8 mouse cellular contexts compared by ENCODE assay signal in the genomic region with DNA sequence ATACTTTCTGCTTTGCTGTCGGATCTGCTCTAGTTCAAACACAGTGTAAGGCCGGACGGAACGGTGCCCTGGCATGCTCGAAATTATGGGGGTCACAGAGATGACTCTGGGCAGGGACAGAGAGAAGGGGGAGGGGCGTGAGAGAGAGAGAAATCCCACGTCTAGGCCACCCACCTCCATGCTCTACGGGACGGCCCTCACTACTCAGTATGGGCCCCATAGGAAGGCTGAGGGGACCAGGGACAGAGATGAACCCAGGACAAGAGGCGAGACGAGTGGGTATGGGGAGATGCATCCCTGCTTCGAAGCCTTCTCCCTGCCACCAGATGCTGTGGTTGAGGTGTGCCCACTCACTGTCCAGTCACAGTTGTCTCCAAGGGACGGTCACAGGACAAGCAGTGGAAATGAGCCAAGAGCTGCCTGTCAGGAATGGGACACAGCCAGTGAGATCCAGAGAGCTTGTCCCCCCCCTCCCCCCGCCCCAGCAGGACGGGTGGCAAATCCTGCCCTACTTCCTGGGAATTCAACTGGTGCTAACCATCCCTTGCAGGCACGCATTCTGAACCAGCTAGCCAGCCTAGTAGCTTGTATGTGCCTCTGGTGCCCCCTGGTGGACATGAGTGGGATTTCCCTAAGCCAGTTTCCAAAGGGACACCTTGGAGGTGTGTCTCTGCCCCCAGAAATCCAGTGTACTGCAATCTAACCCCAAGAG. TPM values are rescaled to one million over a fixed set of nuclear protein-coding genes. Genes with fewer than 3 reads are reported as not detected.
A peak's percentile ranks its signal among the peaks of the same experiment; 100 is the strongest.
DNase-seq lines count a peak whose midpoint lies in the region; ATAC-seq lines count a peak whose summit lies in the region.

No protein-coding gene starts in this region.

- peak; percentile 80 for ATAC-seq in CD4-positive, CD25-positive, alpha-beta regulatory T cell, adult 4 months
- peak; percentile 61 for ATAC-seq in forebrain, embryonic 13.5 days
- ATAC-seq in liver, embryonic 15.5 days (ENCODE audit: insufficient read depth) = peak; percentile 27
- peak; percentile 46 for ATAC-seq in neural tube, embryonic 13.5 days (ENCODE audit: low read depth)

- H3K9ac ChIP-seq in forebrain, embryonic 13.5 days = no peak overlapping the region
- no peak overlapping the region for H3K9ac ChIP-seq in liver, embryonic 15.5 days
- no peak overlapping the region for H3K9ac ChIP-seq in neural tube, embryonic 13.5 days

- H3K36me3 ChIP-seq in forebrain, embryonic 13.5 days (ENCODE audit: poor library complexity, severe bottlenecking) = no peaks in the 10 kb centered on the region
- H3K36me3 ChIP-seq in liver, embryonic 15.5 days (replicated peaks) = no peaks in the 10 kb centered on the region
- H3K36me3 ChIP-seq in neural tube, embryonic 13.5 days = no peaks in the 10 kb centered on the region

- DNase-seq in c-Kit-positive CD71-positive TER-119-negative erythroid progenitor cells, embryonic 14.5 days (ENCODE audit: low read depth) = peak; percentile 81
- peak; percentile 92 to 96 for DNase-seq in heart, postnatal 10 days
- DNase-seq in kidney, postnatal 4 days = peak; percentile 96 to 98
- DNase-seq in telencephalon, adult 2 months (ENCODE audit: low read depth, low spot score) = peak; percentile 49

- H3K4me1 ChIP-seq in forebrain, embryonic 13.5 days = peaks cover 4% of the 10 kb centered on the region
- H3K4me1 ChIP-seq in liver, embryonic 15.5 days (replicated peaks) = peaks cover 15% of the 10 kb centered on the region
- H3K4me1 ChIP-seq in neural tube, embryonic 13.5 days (replicated peaks) = peaks cover 15% of the 10 kb centered on the region

- no peak overlapping the region for H3K4me3 ChIP-seq in forebrain, embryonic 13.5 days
- no peak overlapping the region for H3K4me3 ChIP-seq in liver, embryonic 15.5 days (replicated peaks)
- H3K4me3 ChIP-seq in neural tube, embryonic 13.5 days = no peak overlapping the region

- peaks cover 2% of the 10 kb centered on the region; the same call in 1 of the 2 replicates for H3K9me3 ChIP-seq in forebrain, embryonic 13.5 days (replicated peaks)
- H3K9me3 ChIP-seq in liver, embryonic 15.5 days (replicated peaks) = no peaks in the 10 kb centered on the region
- H3K9me3 ChIP-seq in neural tube, embryonic 13.5 days = 0 out of 2 replicates have a peak, but pooled peaks cover 5% of the 10 kb centered on the region

- H3K4me2 ChIP-seq in forebrain, embryonic 13.5 days = peak overlapping the region; percentile 27; the same call in 1 of the 2 replicates
- no peak overlapping the region for H3K4me2 ChIP-seq in liver, embryonic 15.5 days
- H3K4me2 ChIP-seq in neural tube, embryonic 13.5 days = 0 out of 2 replicates have a peak overlapping the region, but pooled peaks have one; percentile 5

- intact Hi-C loops in heart, postnatal 10 days (cut with DNase I) = loop anchor here (1.0 to 5.0 kb wide), 3 partner anchors 57 to 218 kb away; no protein-coding TSS in a partner anchor

- H3K27ac ChIP-seq in forebrain, embryonic 13.5 days = no peak overlapping the region
- H3K27ac ChIP-seq in liver, embryonic 15.5 days (replicated peaks) = no peak overlapping the region
- no peak overlapping the region for H3K27ac ChIP-seq in neural tube, embryonic 13.5 days (replicated peaks)

- 37% methylated on average over 16 of the region's 16 CpGs for WGBS in forebrain, embryonic 13.5 days
- WGBS in liver, embryonic 15.5 days (ENCODE audit: insufficient replicate concordance) = 43% methylated on average over 16 of the region's 16 CpGs
- 34% methylated on average over 16 of the region's 16 CpGs for WGBS in neural tube, embryonic 13.5 days

- peaks cover 22% of the 10 kb centered on the region for H3K27me3 ChIP-seq in forebrain, embryonic 13.5 days
- H3K27me3 ChIP-seq in liver, embryonic 15.5 days = peaks cover 27% of the 10 kb centered on the region
- peaks cover 20% of the 10 kb centered on the region for H3K27me3 ChIP-seq in neural tube, embryonic 13.5 days

RNA-seq across cellular contexts. Expression of gene Ubald2, which starts 11.9 kb away (rescaled TPM):
- polyA plus RNA-seq in CD4-positive, CD25-positive, alpha-beta regulatory T cell, adult 4 months (2017; shearing (Covaris generic)) = 10 to 100 TPM; 12.2 to 13.0 TPM
- polyA plus RNA-seq in forebrain, embryonic 13.5 days (2015; fragmentation: Nextera tagmentation; extraction: Ambion mirVana) = 45.5 and 58.2 TPM in 2 replicates
- total RNA-seq in heart, postnatal 10 days (2021) = 10 to 100 TPM; 47.2 to 49.4 TPM
- 33.1 and 33.9 TPM in 2 replicates for polyA plus RNA-seq in liver, embryonic 15.5 days (2015; fragmentation: Nextera tagmentation; extraction: Ambion mirVana)
- 40.7 and 55.0 TPM in 2 replicates for polyA plus RNA-seq in neural tube, embryonic 13.5 days (2015; fragmentation: Nextera tagmentation; extraction: Ambion mirVana)

RNA-seq across cellular contexts. Expression of gene Qrich2, which starts 20.3 kb away (rescaled TPM):
- polyA plus RNA-seq in CD4-positive, CD25-positive, alpha-beta regulatory T cell, adult 4 months (2017; shearing (Covaris generic)) = not detected
- polyA plus RNA-seq in forebrain, embryonic 13.5 days (2015; fragmentation: Nextera tagmentation; extraction: Ambion mirVana) = 0.09 TPM in 1 of 2 replicates, not detected in the other
- total RNA-seq in heart, postnatal 10 days (2021) = not detected
- not detected in 2 replicates for polyA plus RNA-seq in liver, embryonic 15.5 days (2015; fragmentation: Nextera tagmentation; extraction: Ambion mirVana)
- not detected in 2 replicates for polyA plus RNA-seq in neural tube, embryonic 13.5 days (2015; fragmentation: Nextera tagmentation; extraction: Ambion mirVana)

RNA-seq across cellular contexts. Expression of gene Rnf157, which starts 32.9 kb away (rescaled TPM):
- polyA plus RNA-seq in CD4-positive, CD25-positive, alpha-beta regulatory T cell, adult 4 months (2017; shearing (Covaris generic)) = 1 to 10 TPM; 8.4 to 8.8 TPM
- 18.1 and 20.6 TPM in 2 replicates for polyA plus RNA-seq in forebrain, embryonic 13.5 days (2015; fragmentation: Nextera tagmentation; extraction: Ambion mirVana)
- 10 to 100 TPM; 10.0 TPM for total RNA-seq in heart, postnatal 10 days (2021)
- 1.0 and 1.4 TPM in 2 replicates for polyA plus RNA-seq in liver, embryonic 15.5 days (2015; fragmentation: Nextera tagmentation; extraction: Ambion mirVana)
- 64.8 and 72.0 TPM in 2 replicates for polyA plus RNA-seq in neural tube, embryonic 13.5 days (2015; fragmentation: Nextera tagmentation; extraction: Ambion mirVana)

RNA-seq across cellular contexts. Expression of gene Prpsap1, which starts 48.2 kb away (rescaled TPM):
- polyA plus RNA-seq in CD4-positive, CD25-positive, alpha-beta regulatory T cell, adult 4 months (2017; shearing (Covaris generic)) = 10 to 100 TPM; 32.9 to 39.6 TPM
- 178 and 184 TPM in 2 replicates for polyA plus RNA-seq in forebrain, embryonic 13.5 days (2015; fragmentation: Nextera tagmentation; extraction: Ambion mirVana)
- total RNA-seq in heart, postnatal 10 days (2021) = 10 to 100 TPM; 45.3 to 45.8 TPM
- polyA plus RNA-seq in liver, embryonic 15.5 days (2015; fragmentation: Nextera tagmentation; extraction: Ambion mirVana) = 45.1 and 49.0 TPM in 2 replicates
- 177 and 178 TPM in 2 replicates for polyA plus RNA-seq in neural tube, embryonic 13.5 days (2015; fragmentation: Nextera tagmentation; extraction: Ambion mirVana)

Comparison
In these comparisons a context has a peak if more than half of its experiments do, and no peak if none do; other contexts are left out.
1. ATAC-seq: peak in every context shown above with its lines; median percentile 80 in CD4-positive, CD25-positive, alpha-beta regulatory T cell, adult 4 months; 61 in forebrain, embryonic 13.5 days; 46 in neural tube, embryonic 13.5 days; 27 in liver, embryonic 15.5 days.